Mouse (Mus musculus): ENCODE measurements around the gene Csrnp2. TPM values are rescaled to one million over a fixed set of nuclear protein-coding genes. Genes with fewer than 3 reads are reported as not detected.

The Csrnp2 gene
- polyA plus RNA-seq, 1 experiment from 2014 or later = 7.3 TPM

GRCm38 (mm10) chr15:100456356-100456991 is 38.8 kb downstream of the Csrnp2 start:
- 75% methylated on average over 7 of the region's 7 CpGs for WGBS
- H3K4me3 ChIP-seq (replicated peaks; ENCODE audit: low read length) = no peak overlapping the region
- no peak for ATAC-seq (ENCODE audit: insufficient read depth, low FRiP score)
- H3K27ac ChIP-seq (ENCODE audit: low read length) = no peak overlapping the region
- H3K9me3 ChIP-seq (replicated peaks; ENCODE audit: control insufficient read depth, low read length) = no peaks in the 10 kb centered on the region
- H3K27me3 ChIP-seq (ENCODE audit: control insufficient read depth, insufficient read depth, low read length) = no peaks in the 10 kb centered on the region
- H3K4me2 ChIP-seq (ENCODE audit: low read depth, low read length) = no peak overlapping the region
- H3K4me1 ChIP-seq (ENCODE audit: control insufficient read depth, insufficient read depth, low read length) = no peaks in the 10 kb centered on the region
- no peaks in the 10 kb centered on the region for H3K36me3 ChIP-seq (ENCODE audit: control insufficient read depth, insufficient read depth, low read length)
- no peak overlapping the region for H3K9ac ChIP-seq (ENCODE audit: low read length)

- Histone ChIP-seq H3K9ac (ENCODE audit: low read length) (no peak overlapping the region), H3K27me3 (ENCODE audit: control insufficient read depth, insufficient read depth, low read length) (no peaks in the 10 kb centered on the region), H3K27ac (ENCODE audit: low read length) (no peak overlapping the region), H3K36me3 (ENCODE audit: control insufficient read depth, insufficient read depth, low read length) (no peaks in the 10 kb centered on the region), H3K4me3 (replicated peaks; ENCODE audit: low read length) (no peak overlapping the region), H3K4me1 (ENCODE audit: control insufficient read depth, insufficient read depth, low read length) (no peaks in the 10 kb centered on the region), H3K9me3 (replicated peaks; ENCODE audit: control insufficient read depth, low read length) (no peaks in the 10 kb centered on the region), H3K4me2 (ENCODE audit: low read depth, low read length) (no peak overlapping the region)
- WGBS = 73% methylated on average over 11 of the region's 11 CpGs
- ATAC-seq (ENCODE audit: insufficient read depth, low FRiP score) = no peak
Measured at GRCm38 (mm10) chr15:100452486-100452885, 42.8 kb downstream of the Csrnp2 start.

- H3K9me3 ChIP-seq (replicated peaks; ENCODE audit: control insufficient read depth, low read length) = no peaks in the 10 kb centered on the region
- 47% methylated on average over 16 of the region's 16 CpGs for WGBS
- 0 out of 2 replicates have a peak, but pooled peaks have one; percentile 21 for ATAC-seq (ENCODE audit: insufficient read depth, low FRiP score)
- H3K4me2 ChIP-seq (ENCODE audit: low read depth, low read length) = no peak overlapping the region
- no peak overlapping the region for H3K9ac ChIP-seq (ENCODE audit: low read length)
- H3K36me3 ChIP-seq (ENCODE audit: control insufficient read depth, insufficient read depth, low read length) = no peaks in the 10 kb centered on the region
- H3K4me3 ChIP-seq (replicated peaks; ENCODE audit: low read length) = no peak overlapping the region
- no peaks in the 10 kb centered on the region for H3K4me1 ChIP-seq (ENCODE audit: control insufficient read depth, insufficient read depth, low read length)
- H3K27me3 ChIP-seq (ENCODE audit: control insufficient read depth, insufficient read depth, low read length) = no peaks in the 10 kb centered on the region
- H3K27ac ChIP-seq (ENCODE audit: low read length) = no peak overlapping the region
Measured at GRCm38 (mm10) chr15:100451245-100451644, 44.0 kb downstream of the Csrnp2 start.

GRCm38 (mm10) chr15:100449495-100449894 is 45.8 kb downstream of the Csrnp2 start:
- Histone ChIP-seq H3K36me3 (ENCODE audit: control insufficient read depth, insufficient read depth, low read length) (no peaks in the 10 kb centered on the region), H3K9ac (ENCODE audit: low read length) (no peak overlapping the region), H3K27ac (ENCODE audit: low read length) (no peak overlapping the region), H3K9me3 (replicated peaks; ENCODE audit: control insufficient read depth, low read length) (no peaks in the 10 kb centered on the region), H3K27me3 (ENCODE audit: control insufficient read depth, insufficient read depth, low read length) (no peaks in the 10 kb centered on the region), H3K4me3 (replicated peaks; ENCODE audit: low read length) (no peak overlapping the region), H3K4me2 (ENCODE audit: low read depth, low read length) (no peak overlapping the region), H3K4me1 (ENCODE audit: control insufficient read depth, insufficient read depth, low read length) (no peaks in the 10 kb centered on the region)
- WGBS = 86% methylated on average over 3 of the region's 3 CpGs
- no peak for ATAC-seq (ENCODE audit: insufficient read depth, low FRiP score)

GRCm38 (mm10) chr15:100448572-100448971 is 46.7 kb downstream of the Csrnp2 start:
- Histone ChIP-seq H3K4me1 (ENCODE audit: control insufficient read depth, insufficient read depth, low read length) (peaks cover 6% of the 10 kb centered on the region; the same call in 1 of the 2 replicates), H3K4me3 (replicated peaks; ENCODE audit: low read length) (no peak overlapping the region), H3K36me3 (ENCODE audit: control insufficient read depth, insufficient read depth, low read length) (no peaks in the 10 kb centered on the region), H3K27ac (ENCODE audit: low read length) (no peak overlapping the region), H3K27me3 (ENCODE audit: control insufficient read depth, insufficient read depth, low read length) (no peaks in the 10 kb centered on the region), H3K9ac (ENCODE audit: low read length) (no peak overlapping the region), H3K4me2 (ENCODE audit: low read depth, low read length) (no peak overlapping the region), H3K9me3 (replicated peaks; ENCODE audit: control insufficient read depth, low read length) (no peaks in the 10 kb centered on the region)
- 71% methylated on average over 4 of the region's 4 CpGs for WGBS
- no peak for ATAC-seq (ENCODE audit: insufficient read depth, low FRiP score)

- WGBS = 61% methylated on average over 2 of the region's 2 CpGs
- H3K4me1 ChIP-seq (ENCODE audit: control insufficient read depth, insufficient read depth, low read length) = peaks cover 6% of the 10 kb centered on the region; the same call in 1 of the 2 replicates
- no peak overlapping the region for H3K27ac ChIP-seq (ENCODE audit: low read length)
- no peak overlapping the region for H3K4me2 ChIP-seq (ENCODE audit: low read depth, low read length)
- no peaks in the 10 kb centered on the region for H3K9me3 ChIP-seq (replicated peaks; ENCODE audit: control insufficient read depth, low read length)
- no peaks in the 10 kb centered on the region for H3K27me3 ChIP-seq (ENCODE audit: control insufficient read depth, insufficient read depth, low read length)
- no peak overlapping the region for H3K4me3 ChIP-seq (replicated peaks; ENCODE audit: low read length)
- no peak overlapping the region for H3K9ac ChIP-seq (ENCODE audit: low read length)
- no peaks in the 10 kb centered on the region for H3K36me3 ChIP-seq (ENCODE audit: control insufficient read depth, insufficient read depth, low read length)
- no peak for ATAC-seq (ENCODE audit: insufficient read depth, low FRiP score)
Measured at GRCm38 (mm10) chr15:100446887-100447286, 48.4 kb downstream of the Csrnp2 start.

GRCm38 (mm10) chr15:100443126-100443922 is 52.0 kb downstream of the Csrnp2 start:
- H3K27me3 ChIP-seq (ENCODE audit: control insufficient read depth, insufficient read depth, low read length) = no peaks in the 10 kb centered on the region
- H3K36me3 ChIP-seq (ENCODE audit: control insufficient read depth, insufficient read depth, low read length) = no peaks in the 10 kb centered on the region
- no peaks in the 10 kb centered on the region for H3K9me3 ChIP-seq (replicated peaks; ENCODE audit: control insufficient read depth, low read length)
- ATAC-seq (ENCODE audit: insufficient read depth, low FRiP score) = peak; percentile 95
- peaks cover 6% of the 10 kb centered on the region; the same call in 1 of the 2 replicates for H3K4me1 ChIP-seq (ENCODE audit: control insufficient read depth, insufficient read depth, low read length)
- peak overlapping the region; percentile 51 for H3K4me3 ChIP-seq (replicated peaks; ENCODE audit: low read length)
- peak overlapping the region; percentile 70 for H3K9ac ChIP-seq (ENCODE audit: low read length)
- H3K4me2 ChIP-seq (ENCODE audit: low read depth, low read length) = peak overlapping the region; percentile 70
- 2% methylated on average over 21 of the region's 31 CpGs for WGBS
- H3K27ac ChIP-seq (ENCODE audit: low read length) = peak overlapping the region; percentile 85

- Histone ChIP-seq H3K4me1 (ENCODE audit: control insufficient read depth, insufficient read depth, low read length) (no peaks in the 10 kb centered on the region), H3K27me3 (ENCODE audit: control insufficient read depth, insufficient read depth, low read length) (no peaks in the 10 kb centered on the region), H3K4me3 (replicated peaks; ENCODE audit: low read length) (no peak overlapping the region), H3K4me2 (ENCODE audit: low read depth, low read length) (no peak overlapping the region), H3K27ac (ENCODE audit: low read length) (no peak overlapping the region), H3K36me3 (ENCODE audit: control insufficient read depth, insufficient read depth, low read length) (no peaks in the 10 kb centered on the region), H3K9me3 (replicated peaks; ENCODE audit: control insufficient read depth, low read length) (no peaks in the 10 kb centered on the region), H3K9ac (ENCODE audit: low read length) (no peak overlapping the region)
- ATAC-seq (ENCODE audit: insufficient read depth, low FRiP score) = peak; percentile 45; the same call in 1 of the 2 replicates
- WGBS = 50% methylated on average over 10 of the region's 10 CpGs
Measured at GRCm38 (mm10) chr15:100436518-100436917, 58.8 kb downstream of the Csrnp2 start.

DNA sequence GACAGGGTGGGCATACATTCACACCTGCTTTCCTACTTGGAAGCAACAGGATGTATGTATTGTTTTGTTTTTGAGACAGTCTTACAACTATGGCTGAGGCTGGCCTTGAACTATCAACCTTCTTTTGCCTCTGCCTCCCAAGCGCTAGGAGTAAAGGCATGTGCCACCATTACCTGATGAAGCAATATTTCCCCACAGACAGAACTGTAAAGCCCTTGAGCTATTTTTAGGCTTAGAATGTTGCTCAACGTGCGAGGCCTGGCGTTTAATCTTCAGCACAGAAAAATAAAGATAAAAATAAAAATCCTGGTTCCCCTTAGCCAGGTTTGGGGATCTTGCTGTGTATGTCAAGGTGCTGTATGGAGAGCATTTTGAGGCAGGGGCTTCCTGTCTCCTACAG is 59.2 kb downstream of the Csrnp2 start:
- H3K27me3 ChIP-seq (ENCODE audit: control insufficient read depth, insufficient read depth, low read length) = no peaks in the 10 kb centered on the region
- no peaks in the 10 kb centered on the region for H3K36me3 ChIP-seq (ENCODE audit: control insufficient read depth, insufficient read depth, low read length)
- H3K27ac ChIP-seq (ENCODE audit: low read length) = no peak overlapping the region
- no peaks in the 10 kb centered on the region for H3K4me1 ChIP-seq (ENCODE audit: control insufficient read depth, insufficient read depth, low read length)
- no peak overlapping the region for H3K4me3 ChIP-seq (replicated peaks; ENCODE audit: low read length)
- WGBS = 71% methylated on average over 4 of the region's 4 CpGs
- no peak for ATAC-seq (ENCODE audit: insufficient read depth, low FRiP score)
- no peaks in the 10 kb centered on the region for H3K9me3 ChIP-seq (replicated peaks; ENCODE audit: control insufficient read depth, low read length)
- no peak overlapping the region for H3K4me2 ChIP-seq (ENCODE audit: low read depth, low read length)
- H3K9ac ChIP-seq (ENCODE audit: low read length) = no peak overlapping the region
